15 mouse cellular contexts compared by ENCODE assay signal in genomic region chr13:9380740-9381410, GRCm38 (mm10).
DNase-seq lines count a peak whose midpoint lies in the region; ATAC-seq lines count a peak whose summit lies in the region.
"Had no signal": no experiment of that assay in that cellular context is flagged by ENCODE, and none has a peak within 500 bp of the region (broad histone marks: within the 10 kb centered on the region; RNA-seq: fewer than 3 reads in every experiment).

No protein-coding gene starts in this region.

- DNase-seq in 3134 (ENCODE audit: extremely low read depth, insufficient read length, low spot score) (peak; percentile 13), 416B (ENCODE audit: low read depth) (peak; percentile 3), adipocyte (ENCODE audit: low spot score) (peak; percentile 25)
- peak; percentile 19 for DNase-seq in induced T-regulatory cell, adult 2 months (ENCODE audit: low read depth)
- no peak for DNase-seq in testis, postnatal 10 days (ENCODE audit: low spot score)
- DNase-seq in adrenal gland, postnatal 14 days, result no peak
- DNase-seq: adrenal gland, postnatal 36 days; cerebellum, adult 2 months; gastrocnemius, postnatal 25 days; heart, postnatal 14 days; layer of hippocampus, postnatal 36 days; lung, postnatal 4 days had no signal

- no peak for ATAC-seq in monocyte, adult 5-6 weeks (replicated peaks; ENCODE audit: insufficient number of reproducible peaks, low FRiP score, low TSS enrichment, poor library complexity, severe bottlenecking)
- ATAC-seq: forebrain, embryonic 13.5 days; intestine, postnatal 0 days had no signal

Comparison
In these comparisons a context has a peak if more than half of its experiments do, and no peak if none do; other contexts are left out.
1. DNase-seq: peak in 3134 (single experiment), 416B (single experiment), adipocyte (single experiment) and induced T-regulatory cell, adult 2 months (single experiment); none in testis, postnatal 10 days (single experiment) and adrenal gland, postnatal 14 days (single experiment).